Mouse (Mus musculus): ENCODE results near the gene Opcml. TPM values are rescaled to one million over a fixed set of nuclear protein-coding genes. Genes with fewer than 3 reads are reported as not detected.
A peak's percentile ranks its signal among the peaks of the same experiment; 100 is the strongest.

The Opcml gene
- polyA plus RNA-seq, 1 experiment from 2014 or later, result 49.9 TPM

- H3K27ac ChIP-seq (replicated peaks), result no peak overlapping the region
- no peak overlapping the region for H3K4me3 ChIP-seq (replicated peaks)
- H3K4me1 ChIP-seq, result no peaks in the 10 kb centered on the region
- no peak overlapping the region for H3K9ac ChIP-seq (replicated peaks)
- H3K9me3 ChIP-seq (replicated peaks), result no peaks in the 10 kb centered on the region
- no peak overlapping the region for H3K4me2 ChIP-seq
- ATAC-seq (ENCODE audit: low FRiP score), result no peak
- no peaks in the 10 kb centered on the region for H3K27me3 ChIP-seq (replicated peaks)
- H3K36me3 ChIP-seq, result no peaks in the 10 kb centered on the region
These were observed 516.5 kb downstream of the Opcml start for GRCm38 (mm10) chr9:28307122-28307430.

GRCm38 (mm10) chr9:28307481-28308050 is 517.0 kb downstream of the Opcml start:
- Histone ChIP-seq H3K36me3 (no peaks in the 10 kb centered on the region), H3K4me1 (0 out of 2 replicates have a peak, but pooled peaks cover under 1% of the 10 kb centered on the region), H3K9ac (replicated peaks) (no peak overlapping the region), H3K9me3 (replicated peaks) (no peaks in the 10 kb centered on the region), H3K27me3 (replicated peaks) (no peaks in the 10 kb centered on the region), H3K4me2 (no peak overlapping the region), H3K27ac (replicated peaks) (no peak overlapping the region), H3K4me3 (replicated peaks) (no peak overlapping the region)
- ATAC-seq (ENCODE audit: low FRiP score), result no peak
- WGBS, result 82% methylated on average over 6 of the region's 6 CpGs

GRCm38 (mm10) chr9:28317881-28318280 is 527.3 kb downstream of the Opcml start:
- no peak for ATAC-seq (ENCODE audit: low FRiP score)

GRCm38 (mm10) chr9:28319021-28319755 is 528.6 kb downstream of the Opcml start:
- Histone ChIP-seq H3K9ac (replicated peaks) (no peak overlapping the region), H3K4me2 (no peak overlapping the region), H3K36me3 (no peaks in the 10 kb centered on the region), H3K4me3 (replicated peaks) (no peak overlapping the region), H3K27ac (replicated peaks) (no peak overlapping the region), H3K4me1 (no peaks in the 10 kb centered on the region), H3K27me3 (replicated peaks) (no peaks in the 10 kb centered on the region), H3K9me3 (replicated peaks) (no peaks in the 10 kb centered on the region)
- WGBS, result 85% methylated on average over 4 of the region's 4 CpGs
- ATAC-seq (ENCODE audit: low FRiP score), result no peak

More at GRCm38 (mm10) chr9:28317881-28318280, 527.3 kb downstream of the Opcml start:
- Histone ChIP-seq H3K4me2 (no peak overlapping the region), H3K9me3 (replicated peaks) (no peaks in the 10 kb centered on the region), H3K36me3 (no peaks in the 10 kb centered on the region), H3K27me3 (replicated peaks) (no peaks in the 10 kb centered on the region), H3K9ac (replicated peaks) (no peak overlapping the region), H3K4me1 (no peaks in the 10 kb centered on the region), H3K4me3 (replicated peaks) (no peak overlapping the region), H3K27ac (replicated peaks) (no peak overlapping the region)

- no peak overlapping the region for H3K4me3 ChIP-seq (replicated peaks)
- H3K4me2 ChIP-seq, result no peak overlapping the region
- no peak for ATAC-seq (ENCODE audit: low FRiP score)
- no peaks in the 10 kb centered on the region for H3K4me1 ChIP-seq
- no peaks in the 10 kb centered on the region for H3K36me3 ChIP-seq
- 59% methylated on average over 1 of the region's 1 CpGs for WGBS
- no peak overlapping the region for H3K9ac ChIP-seq (replicated peaks)
- H3K27ac ChIP-seq (replicated peaks), result no peak overlapping the region
- no peaks in the 10 kb centered on the region for H3K27me3 ChIP-seq (replicated peaks)
- no peaks in the 10 kb centered on the region for H3K9me3 ChIP-seq (replicated peaks)
These were observed 529.2 kb downstream of the Opcml start for GRCm38 (mm10) chr9:28319802-28320201.

GRCm38 (mm10) chr9:28327985-28328384 is 537.4 kb downstream of the Opcml start:
- H3K27ac ChIP-seq (replicated peaks), result 0 out of 2 replicates have a peak overlapping the region, but pooled peaks have one; percentile 19
- 22% methylated on average over 4 of the region's 4 CpGs for WGBS
- ATAC-seq (ENCODE audit: low FRiP score), result 0 out of 2 replicates have a peak, but pooled peaks have one; percentile 31
- H3K9ac ChIP-seq (replicated peaks), result no peak overlapping the region
- H3K9me3 ChIP-seq (replicated peaks), result no peaks in the 10 kb centered on the region
- no peaks in the 10 kb centered on the region for H3K27me3 ChIP-seq (replicated peaks)
- no peak overlapping the region for H3K4me3 ChIP-seq (replicated peaks)
- H3K4me1 ChIP-seq, result peaks cover 10% of the 10 kb centered on the region
- no peak overlapping the region for H3K4me2 ChIP-seq
- no peaks in the 10 kb centered on the region for H3K36me3 ChIP-seq

- Histone ChIP-seq H3K9me3 (replicated peaks) (no peaks in the 10 kb centered on the region), H3K27ac (replicated peaks) (no peak overlapping the region), H3K36me3 (no peaks in the 10 kb centered on the region), H3K4me2 (no peak overlapping the region), H3K9ac (replicated peaks) (no peak overlapping the region), H3K4me1 (peaks cover 10% of the 10 kb centered on the region), H3K27me3 (replicated peaks) (no peaks in the 10 kb centered on the region), H3K4me3 (replicated peaks) (no peak overlapping the region)
- WGBS, result 85% methylated on average over 2 of the region's 2 CpGs
- ATAC-seq (ENCODE audit: low FRiP score), result peak; percentile 61; the same call in 1 of the 2 replicates
These were observed 537.9 kb downstream of the Opcml start for GRCm38 (mm10) chr9:28328434-28328833.

- H3K9ac ChIP-seq (replicated peaks), result no peak overlapping the region
- no peak overlapping the region for H3K27ac ChIP-seq (replicated peaks)
- no peaks in the 10 kb centered on the region for H3K36me3 ChIP-seq
- no peak overlapping the region for H3K4me2 ChIP-seq
- ATAC-seq (ENCODE audit: low FRiP score), result no peak
- H3K4me1 ChIP-seq, result peaks cover 10% of the 10 kb centered on the region
- no peaks in the 10 kb centered on the region for H3K9me3 ChIP-seq (replicated peaks)
- H3K27me3 ChIP-seq (replicated peaks), result no peaks in the 10 kb centered on the region
- H3K4me3 ChIP-seq (replicated peaks), result no peak overlapping the region
These were observed 538.9 kb downstream of the Opcml start for GRCm38 (mm10) chr9:28329477-28329876.

- H3K36me3 ChIP-seq, result no peaks in the 10 kb centered on the region
- 0 out of 2 replicates have a peak overlapping the region, but pooled peaks have one; percentile 3 for H3K4me3 ChIP-seq (replicated peaks)
- peak; percentile 90 for ATAC-seq (ENCODE audit: low FRiP score)
- peak overlapping the region; percentile 56 for H3K27ac ChIP-seq (replicated peaks)
- peak overlapping the region; percentile 32 for H3K4me2 ChIP-seq
- no peaks in the 10 kb centered on the region for H3K27me3 ChIP-seq (replicated peaks)
- no peaks in the 10 kb centered on the region for H3K9me3 ChIP-seq (replicated peaks)
- peaks cover 15% of the 10 kb centered on the region for H3K4me1 ChIP-seq
- 6% methylated on average over 10 of the region's 10 CpGs for WGBS
- H3K9ac ChIP-seq (replicated peaks), result peak overlapping the region; percentile 24; the same call in 1 of the 2 replicates
These were observed 546.1 kb downstream of the Opcml start for GRCm38 (mm10) chr9:28336511-28337208.

GRCm38 (mm10) chr9:28337837-28338236 is 547.3 kb downstream of the Opcml start:
- 0 out of 2 replicates have a peak, but pooled peaks have one; percentile 45 for ATAC-seq (ENCODE audit: low FRiP score)
- H3K36me3 ChIP-seq, result no peaks in the 10 kb centered on the region

GRCm38 (mm10) chr9:28354978-28355377 is 564.4 kb downstream of the Opcml start:
- Histone ChIP-seq H3K4me3 (replicated peaks) (no peak overlapping the region), H3K9me3 (replicated peaks) (no peaks in the 10 kb centered on the region), H3K27me3 (replicated peaks) (no peaks in the 10 kb centered on the region), H3K36me3 (no peaks in the 10 kb centered on the region), H3K27ac (replicated peaks) (no peak overlapping the region), H3K9ac (replicated peaks) (no peak overlapping the region), H3K4me2 (no peak overlapping the region), H3K4me1 (no peaks in the 10 kb centered on the region)
- no peak for ATAC-seq (ENCODE audit: low FRiP score)

More at GRCm38 (mm10) chr9:28337837-28338236, 547.3 kb downstream of the Opcml start:
- WGBS, result 53% methylated on average over 2 of the region's 2 CpGs
- no peak overlapping the region for H3K9ac ChIP-seq (replicated peaks)
- no peak overlapping the region for H3K4me2 ChIP-seq
- H3K4me1 ChIP-seq, result peaks cover 15% of the 10 kb centered on the region
- no peaks in the 10 kb centered on the region for H3K27me3 ChIP-seq (replicated peaks)
- H3K9me3 ChIP-seq (replicated peaks), result no peaks in the 10 kb centered on the region
- no peak overlapping the region for H3K27ac ChIP-seq (replicated peaks)
- no peak overlapping the region for H3K4me3 ChIP-seq (replicated peaks)

GRCm38 (mm10) chr9:28357946-28358345 is 567.4 kb downstream of the Opcml start:
- Histone ChIP-seq H3K9ac (replicated peaks) (no peak overlapping the region), H3K27ac (replicated peaks) (no peak overlapping the region), H3K4me2 (no peak overlapping the region), H3K4me3 (replicated peaks) (no peak overlapping the region), H3K9me3 (replicated peaks) (no peaks in the 10 kb centered on the region), H3K27me3 (replicated peaks) (no peaks in the 10 kb centered on the region), H3K4me1 (no peaks in the 10 kb centered on the region), H3K36me3 (no peaks in the 10 kb centered on the region)
- ATAC-seq (ENCODE audit: low FRiP score), result peak; percentile 59; the same call in 1 of the 2 replicates
- WGBS, result 57% methylated on average over 3 of the region's 3 CpGs
